Mouse (Mus musculus): ENCODE data around the gene Uchl3. TPM values are rescaled to one million over a fixed set of nuclear protein-coding genes. Genes with fewer than 3 reads are reported as not detected.
A peak's percentile ranks its signal among the peaks of the same experiment; 100 is the strongest.

Gene Uchl3
- polyA plus RNA-seq, 1 experiment from 2014 or later = 91.5 TPM

GRCm38 (mm10) chr14:101637381-101637780 lies 16.4 kb upstream of the Uchl3 start:
- Histone ChIP-seq H3K4me2 (no peak overlapping the region), H3K9me3 (no peaks in the 10 kb centered on the region), H3K4me3 (no peak overlapping the region), H3K36me3 (peaks cover 34% of the 10 kb centered on the region), H3K9ac (no peak overlapping the region), H3K27me3 (replicated peaks) (no peaks in the 10 kb centered on the region), H3K27ac (replicated peaks) (no peak overlapping the region), H3K4me1 (peaks cover 9% of the 10 kb centered on the region)
- WGBS = 86% methylated on average over 6 of the region's 6 CpGs
- no peak for ATAC-seq (ENCODE audit: extremely low read depth, insufficient number of reproducible peaks, low FRiP score, low TSS enrichment)

GRCm38 (mm10) chr14:101640153-101640843 lies 13.5 kb upstream of the Uchl3 start, which contains the start of gene Commd6:
Gene Commd6, minus strand, starts transcription at chr14:101640686.
- Histone ChIP-seq H3K27me3 (replicated peaks) (0 out of 2 replicates have a peak, but pooled peaks cover 4% of the 10 kb centered on the region), H3K4me2 (peak within 1 kb of the TSS; percentile 89), H3K36me3 (peaks cover 10% of the 10 kb centered on the region), H3K27ac (replicated peaks) (peak within 1 kb of the TSS; percentile 89), H3K4me1 (peaks cover 9% of the 10 kb centered on the region), H3K4me3 (peak within 1 kb of the TSS; percentile 91), H3K9me3 (no peaks in the 10 kb centered on the region), H3K9ac (peak within 1 kb of the TSS; percentile 90)
- ATAC-seq (ENCODE audit: extremely low read depth, insufficient number of reproducible peaks, low FRiP score, low TSS enrichment) = peak; percentile 90
- WGBS = under 1% methylated on average over 39 of the region's 39 CpGs

- H3K27ac ChIP-seq (replicated peaks) = no peak overlapping the region
- no peak overlapping the region for H3K9ac ChIP-seq
- H3K9me3 ChIP-seq = no peaks in the 10 kb centered on the region
- 0 out of 2 replicates have a peak, but pooled peaks cover 4% of the 10 kb centered on the region for H3K27me3 ChIP-seq (replicated peaks)
- no peak overlapping the region for H3K4me3 ChIP-seq
- no peak for ATAC-seq (ENCODE audit: extremely low read depth, insufficient number of reproducible peaks, low FRiP score, low TSS enrichment)
- no peaks in the 10 kb centered on the region for H3K36me3 ChIP-seq
- no peak overlapping the region for H3K4me2 ChIP-seq
- WGBS = 65% methylated on average over 1 of the region's 1 CpGs
- H3K4me1 ChIP-seq = no peaks in the 10 kb centered on the region
Measured at GRCm38 (mm10) chr14:101644948-101645347, 8.8 kb upstream of the Uchl3 start.

- no peak overlapping the region for H3K27ac ChIP-seq (replicated peaks)
- H3K4me1 ChIP-seq = peaks cover 6% of the 10 kb centered on the region; the same call in 1 of the 2 replicates
- no peak overlapping the region for H3K9ac ChIP-seq
- H3K4me2 ChIP-seq = no peak overlapping the region
- WGBS = 73% methylated on average over 4 of the region's 4 CpGs
- no peak overlapping the region for H3K4me3 ChIP-seq
- no peaks in the 10 kb centered on the region for H3K9me3 ChIP-seq
- 0 out of 2 replicates have a peak, but pooled peaks cover 4% of the 10 kb centered on the region for H3K27me3 ChIP-seq (replicated peaks)
- ATAC-seq (ENCODE audit: extremely low read depth, insufficient number of reproducible peaks, low FRiP score, low TSS enrichment) = no peak
- no peaks in the 10 kb centered on the region for H3K36me3 ChIP-seq
Measured at GRCm38 (mm10) chr14:101650551-101650950, 3.2 kb upstream of the Uchl3 start.

- peaks cover 6% of the 10 kb centered on the region; the same call in 1 of the 2 replicates for H3K4me1 ChIP-seq
- H3K27me3 ChIP-seq (replicated peaks) = 0 out of 2 replicates have a peak, but pooled peaks cover 4% of the 10 kb centered on the region
- no peaks in the 10 kb centered on the region for H3K9me3 ChIP-seq
- H3K4me3 ChIP-seq = no peak overlapping the region
- no peak overlapping the region for H3K27ac ChIP-seq (replicated peaks)
- no peaks in the 10 kb centered on the region for H3K36me3 ChIP-seq
- H3K4me2 ChIP-seq = no peak overlapping the region
- ATAC-seq (ENCODE audit: extremely low read depth, insufficient number of reproducible peaks, low FRiP score, low TSS enrichment) = no peak
- no peak overlapping the region for H3K9ac ChIP-seq
- 78% methylated on average over 6 of the region's 6 CpGs for WGBS
Measured at GRCm38 (mm10) chr14:101652571-101652970, 1.2 kb upstream of the Uchl3 start.

GRCm38 (mm10) chr14:101654526-101654909 lies 751 bp downstream of the Uchl3 start:
- H3K9ac ChIP-seq = peak overlapping the region; percentile 89
- H3K27me3 ChIP-seq (replicated peaks) = 0 out of 2 replicates have a peak, but pooled peaks cover 4% of the 10 kb centered on the region
- H3K9me3 ChIP-seq = no peaks in the 10 kb centered on the region
- 0 out of 2 replicates have a peak, but pooled peaks cover 4% of the 10 kb centered on the region for H3K36me3 ChIP-seq
- peak overlapping the region; percentile 88 for H3K4me2 ChIP-seq
- H3K27ac ChIP-seq (replicated peaks) = no peak overlapping the region
- no peak for ATAC-seq (ENCODE audit: extremely low read depth, insufficient number of reproducible peaks, low FRiP score, low TSS enrichment)
- under 1% methylated on average over 10 of the region's 10 CpGs for WGBS
- H3K4me3 ChIP-seq = peak overlapping the region; percentile 93
- H3K4me1 ChIP-seq = peaks cover 6% of the 10 kb centered on the region; the same call in 1 of the 2 replicates

- Histone ChIP-seq H3K4me3 (no peak overlapping the region), H3K4me2 (no peak overlapping the region), H3K36me3 (peaks cover 10% of the 10 kb centered on the region), H3K27me3 (replicated peaks) (0 out of 2 replicates have a peak, but pooled peaks cover 4% of the 10 kb centered on the region), H3K27ac (replicated peaks) (no peak overlapping the region), H3K4me1 (peaks cover 6% of the 10 kb centered on the region; the same call in 1 of the 2 replicates), H3K9ac (no peak overlapping the region), H3K9me3 (no peaks in the 10 kb centered on the region)
- ATAC-seq (ENCODE audit: extremely low read depth, insufficient number of reproducible peaks, low FRiP score, low TSS enrichment) = no peak
- WGBS = 63% methylated on average over 10 of the region's 10 CpGs
Measured at GRCm38 (mm10) chr14:101656307-101656706, 2.5 kb downstream of the Uchl3 start.

- H3K27ac ChIP-seq (replicated peaks) = no peak overlapping the region
- H3K4me1 ChIP-seq = no peaks in the 10 kb centered on the region
- H3K9me3 ChIP-seq = no peaks in the 10 kb centered on the region
- peaks cover 17% of the 10 kb centered on the region for H3K36me3 ChIP-seq
- H3K27me3 ChIP-seq (replicated peaks) = no peaks in the 10 kb centered on the region
- WGBS = 67% methylated on average over 3 of the region's 3 CpGs
- no peak for ATAC-seq (ENCODE audit: extremely low read depth, insufficient number of reproducible peaks, low FRiP score, low TSS enrichment)
- H3K9ac ChIP-seq = no peak overlapping the region
- H3K4me2 ChIP-seq = no peak overlapping the region
- H3K4me3 ChIP-seq = no peak overlapping the region
Measured at GRCm38 (mm10) chr14:101661654-101662412, 8.1 kb downstream of the Uchl3 start.

- 80% methylated on average over 3 of the region's 3 CpGs for WGBS
- Histone ChIP-seq H3K4me1 (no peaks in the 10 kb centered on the region), H3K27ac (replicated peaks) (no peak overlapping the region), H3K4me3 (no peak overlapping the region), H3K4me2 (no peak overlapping the region), H3K36me3 (peaks cover 29% of the 10 kb centered on the region), H3K27me3 (replicated peaks) (no peaks in the 10 kb centered on the region), H3K9ac (no peak overlapping the region), H3K9me3 (no peaks in the 10 kb centered on the region)
- ATAC-seq (ENCODE audit: extremely low read depth, insufficient number of reproducible peaks, low FRiP score, low TSS enrichment) = no peak
Measured at GRCm38 (mm10) chr14:101664274-101664673, 10.5 kb downstream of the Uchl3 start.

- Histone ChIP-seq H3K4me1 (no peaks in the 10 kb centered on the region), H3K27me3 (replicated peaks) (no peaks in the 10 kb centered on the region), H3K27ac (replicated peaks) (no peak overlapping the region), H3K4me2 (no peak overlapping the region), H3K9ac (no peak overlapping the region), H3K9me3 (no peaks in the 10 kb centered on the region), H3K4me3 (no peak overlapping the region), H3K36me3 (peaks cover 34% of the 10 kb centered on the region)
- WGBS = 87% methylated on average over 7 of the region's 7 CpGs
- ATAC-seq (ENCODE audit: extremely low read depth, insufficient number of reproducible peaks, low FRiP score, low TSS enrichment) = no peak
Measured at GRCm38 (mm10) chr14:101666056-101666455, 12.3 kb downstream of the Uchl3 start.

GRCm38 (mm10) chr14:101666536-101666935 lies 12.8 kb downstream of the Uchl3 start:
- Histone ChIP-seq H3K9me3 (no peaks in the 10 kb centered on the region), H3K9ac (no peak overlapping the region), H3K4me1 (no peaks in the 10 kb centered on the region), H3K27ac (replicated peaks) (no peak overlapping the region), H3K27me3 (replicated peaks) (no peaks in the 10 kb centered on the region), H3K36me3 (peaks cover 32% of the 10 kb centered on the region), H3K4me2 (no peak overlapping the region), H3K4me3 (no peak overlapping the region)
- no peak for ATAC-seq (ENCODE audit: extremely low read depth, insufficient number of reproducible peaks, low FRiP score, low TSS enrichment)
- WGBS = 76% methylated on average over 5 of the region's 5 CpGs

Measured in heart, embryonic 13.5 days (tissue).